Mouse (Mus musculus) forebrain, embryonic 10.5 days (tissue): ENCODE measurements around the gene Zfp113. TPM values are rescaled to one million over a fixed set of nuclear protein-coding genes. Genes with fewer than 3 reads are reported as not detected.

Source experiments
- DNase-seq: peaks from one replicate; pipeline ENCODE4 v3.0.0-alpha.2; 2017; ENCODE audit warnings: low spot score; ENCODE audit errors: extremely low spot score
- H3K27ac ChIP-seq: fragments of 300-500 bp; sonication (generic); 2 replicates; pipeline ENCODE4 v1.5.1; 2016; ENCODE audit warnings: mild to moderate bottlenecking
- H3K27me3 ChIP-seq: fragments of 300-500 bp; sonication (generic); 2 replicates; pipeline ENCODE4 v1.6.1; 2016; ENCODE audit warnings: mild to moderate bottlenecking; ENCODE audit not compliant: poor library complexity, severe bottlenecking
- H3K36me3 ChIP-seq: fragments of 300-500 bp; sonication (generic); replicated peaks from 2 replicates; pipeline ENCODE4 v1.6.1; 2016; ENCODE audit warnings: mild to moderate bottlenecking, moderate library complexity
- H3K4me1 ChIP-seq: fragments of 300-500 bp; sonication (generic); 2 replicates; pipeline ENCODE4 v1.6.1; 2016
- H3K4me3 ChIP-seq: fragments of 300-500 bp; sonication (generic); 2 replicates; pipeline ENCODE4 v1.5.1; 2016; ENCODE audit warnings: mild to moderate bottlenecking, moderate library complexity
- H3K9me3 ChIP-seq: fragments of 300-500 bp; sonication (generic); 2 replicates; pipeline ENCODE4 v1.6.1; 2016; ENCODE audit warnings: mild to moderate bottlenecking, moderate library complexity
- WGBS: fragments of 180-500 bp; shearing (Covaris S2); methylation state at CpG from one replicate; pipeline ENCODE4 v1.1.7; 2016; 5-methylcytosine and 5-hydroxymethylcytosine counted together
- polyA plus RNA-seq: library from polyadenylated mRNA; unstranded; fragments of >200 nt; fragmentation: Nextera tagmentation; extraction: Ambion mirVana; gene quantifications from 2 replicates; pipeline ENCODE4 v1.2.1, GENCODE M21; 2016

Gene Zfp113
- polyA plus RNA-seq: 37.0 and 38.7 TPM in 2 replicates

GRCm38 (mm10) chr5:138155443-138155976 is at the start of gene Zfp113:
TSS of gene Zfp113 (minus strand) at chr5:138155744.
- no peaks in the 10 kb centered on the region for H3K27me3 ChIP-seq
- WGBS: under 1% methylated on average over 31 of the region's 31 CpGs
- DNase-seq: peak; percentile 90
- peaks cover 34% of the 10 kb centered on the region for H3K36me3 ChIP-seq
- peak within 1 kb of the TSS; percentile 98 for H3K27ac ChIP-seq
- peaks cover 16% of the 10 kb centered on the region for H3K4me1 ChIP-seq
- H3K9me3 ChIP-seq: no peaks in the 10 kb centered on the region
- peak within 1 kb of the TSS; percentile 86 for H3K4me3 ChIP-seq

GRCm38 (mm10) chr5:138202086-138202485 is 46.5 kb upstream of the Zfp113 start:
- Histone ChIP-seq H3K27me3 (no peaks in the 10 kb centered on the region), H3K4me3 (no peak overlapping the region), H3K27ac (no peak overlapping the region), H3K4me1 (no peaks in the 10 kb centered on the region), H3K36me3 (no peaks in the 10 kb centered on the region), H3K9me3 (peaks cover 14% of the 10 kb centered on the region; the same call in 1 of the 2 replicates)
- WGBS: 81% methylated on average over 3 of the region's 3 CpGs
- DNase-seq: no peak

- Histone ChIP-seq H3K27me3 (no peaks in the 10 kb centered on the region), H3K9me3 (peaks cover 7% of the 10 kb centered on the region; the same call in 1 of the 2 replicates), H3K36me3 (no peaks in the 10 kb centered on the region), H3K4me1 (peaks cover 10% of the 10 kb centered on the region), H3K27ac (no peak overlapping the region), H3K4me3 (no peak overlapping the region)
- no peak for DNase-seq
- 28% methylated on average over 1 of the region's 1 CpGs for WGBS
Observed at GRCm38 (mm10) chr5:138199576-138199975, 44.0 kb upstream of the Zfp113 start.

GRCm38 (mm10) chr5:138195463-138195862 is 39.9 kb upstream of the Zfp113 start:
- no peak for DNase-seq
- 88% methylated on average over 7 of the region's 7 CpGs for WGBS
- peak overlapping the region; percentile 95; the same call in 1 of the 2 replicates for H3K27ac ChIP-seq
- H3K9me3 ChIP-seq: no peaks in the 10 kb centered on the region
- H3K4me1 ChIP-seq: peaks cover 22% of the 10 kb centered on the region
- peaks cover 32% of the 10 kb centered on the region for H3K36me3 ChIP-seq
- peak overlapping the region; percentile 82; the same call in 1 of the 2 replicates for H3K4me3 ChIP-seq
- H3K27me3 ChIP-seq: no peaks in the 10 kb centered on the region

GRCm38 (mm10) chr5:138194755-138195345 is 39.3 kb upstream of the Zfp113 start:
- Histone ChIP-seq H3K4me3 (peak overlapping the region; percentile 82), H3K4me1 (peaks cover 22% of the 10 kb centered on the region), H3K27ac (peak overlapping the region; percentile 95), H3K9me3 (no peaks in the 10 kb centered on the region), H3K27me3 (no peaks in the 10 kb centered on the region), H3K36me3 (peaks cover 38% of the 10 kb centered on the region)
- peak; percentile 63 for DNase-seq
- 4% methylated on average over 29 of the region's 29 CpGs for WGBS

GRCm38 (mm10) chr5:138193771-138194727 is 38.5 kb upstream of the Zfp113 start, which contains the start of gene Mblac1:
TSS of gene Mblac1 (plus strand) at chr5:138194314.
- H3K27ac ChIP-seq: peak within 1 kb of the TSS; percentile 95
- peaks cover 22% of the 10 kb centered on the region for H3K4me1 ChIP-seq
- H3K27me3 ChIP-seq: no peaks in the 10 kb centered on the region
- WGBS: 8% methylated on average over 54 of the region's 54 CpGs
- H3K4me3 ChIP-seq: peak within 1 kb of the TSS; percentile 82
- peaks cover 46% of the 10 kb centered on the region for H3K36me3 ChIP-seq
- DNase-seq: peak; percentile 84
- no peaks in the 10 kb centered on the region for H3K9me3 ChIP-seq

GRCm38 (mm10) chr5:138187661-138188306 is 32.2 kb upstream of the Zfp113 start:
- no peaks in the 10 kb centered on the region for H3K27me3 ChIP-seq
- peak overlapping the region; percentile 93 for H3K27ac ChIP-seq
- peaks cover 16% of the 10 kb centered on the region for H3K4me1 ChIP-seq
- DNase-seq: peak; percentile 65
- no peaks in the 10 kb centered on the region for H3K9me3 ChIP-seq
- peaks cover 61% of the 10 kb centered on the region for H3K36me3 ChIP-seq
- H3K4me3 ChIP-seq: peak overlapping the region; percentile 78
- 1% methylated on average over 10 of the region's 10 CpGs for WGBS

- peak; percentile 78 for DNase-seq
- Histone ChIP-seq H3K9me3 (no peaks in the 10 kb centered on the region), H3K4me1 (peaks cover 16% of the 10 kb centered on the region), H3K4me3 (peak within 1 kb of the TSS; percentile 78), H3K36me3 (peaks cover 61% of the 10 kb centered on the region), H3K27me3 (no peaks in the 10 kb centered on the region), H3K27ac (peak within 1 kb of the TSS; percentile 93)
- WGBS: under 1% methylated on average over 31 of the region's 31 CpGs
Observed at GRCm38 (mm10) chr5:138186950-138187638, 31.6 kb upstream of the Zfp113 start, which contains the start of the genes Taf6 and Cnpy4. TSS of gene Taf6 (minus strand) at chr5:138187451. TSS of gene Cnpy4 (plus strand) at chr5:138187485.

GRCm38 (mm10) chr5:138173217-138173616 is 17.7 kb upstream of the Zfp113 start:
- 88% methylated on average over 3 of the region's 3 CpGs for WGBS
- H3K36me3 ChIP-seq: peaks cover 74% of the 10 kb centered on the region

GRCm38 (mm10) chr5:138171695-138172491 is 16.3 kb upstream of the Zfp113 start, which contains the start of the genes Ap4m1 and Mcm7:
TSS of gene Ap4m1 (plus strand) at chr5:138172002.
TSS of gene Mcm7 (minus strand) at chr5:138172422.
- H3K27ac ChIP-seq: peak within 1 kb of the TSS; percentile 98
- peaks cover 36% of the 10 kb centered on the region for H3K4me1 ChIP-seq
- H3K4me3 ChIP-seq: peak within 1 kb of the TSS; percentile 85
- H3K36me3 ChIP-seq: peaks cover 74% of the 10 kb centered on the region
- WGBS: under 1% methylated on average over 54 of the region's 54 CpGs
- DNase-seq: peak; percentile 93
- H3K9me3 ChIP-seq: no peaks in the 10 kb centered on the region
- H3K27me3 ChIP-seq: no peaks in the 10 kb centered on the region

More at GRCm38 (mm10) chr5:138173217-138173616, 17.7 kb upstream of the Zfp113 start:
- no peak overlapping the region for H3K27ac ChIP-seq
- DNase-seq: no peak
- H3K4me1 ChIP-seq: peaks cover 36% of the 10 kb centered on the region
- no peaks in the 10 kb centered on the region for H3K27me3 ChIP-seq
- no peaks in the 10 kb centered on the region for H3K9me3 ChIP-seq
- peak overlapping the region; percentile 85; the same call in 1 of the 2 replicates for H3K4me3 ChIP-seq
